Mouse (Mus musculus) C2C12 (cell line): ENCODE results near the gene Tiam1. TPM values are rescaled to one million over a fixed set of nuclear protein-coding genes. Genes with fewer than 3 reads are reported as not detected.

Experiments used
- H3K27me3 ChIP-seq: one replicate; pipeline ENCODE4 v1.6.1; 2011; ENCODE audit not compliant: control insufficient read depth, insufficient read depth, insufficient read length
- H3K36me3 ChIP-seq: one replicate; pipeline ENCODE4 v1.6.1; 2011; ENCODE audit not compliant: control insufficient read depth, insufficient read depth
- H3K4me3 ChIP-seq: one replicate; pipeline ENCODE4 v1.5.1; 2011; ENCODE audit warnings: mild to moderate bottlenecking, control low read depth; ENCODE audit not compliant: poor library complexity, insufficient read depth, severe bottlenecking
- H3K79me2 ChIP-seq: one replicate; pipeline ENCODE4 v1.6.1; 2011; ENCODE audit not compliant: control insufficient read depth, insufficient read depth
- H3K79me3 ChIP-seq: one replicate; pipeline ENCODE4 v1.6.1; 2011; ENCODE audit warnings: low read depth, control low read depth
- H3ac ChIP-seq: one replicate; pipeline ENCODE3; 2011; ENCODE audit warnings: low read depth; ENCODE audit not compliant: control insufficient read depth, insufficient read length
- CEBPB ChIP-seq: IDR thresholded peaks from one replicate; pipeline ENCODE4 v1.6.1; 2011; ENCODE audit warnings: low read depth, mild to moderate bottlenecking, control low read depth, moderate library complexity
- CTCF ChIP-seq: IDR thresholded peaks from one replicate; pipeline ENCODE4 v1.5.1; 2011; ENCODE audit not compliant: control insufficient read depth, insufficient read depth, insufficient read length
- FOSL1 ChIP-seq: IDR thresholded peaks from one replicate; pipeline ENCODE4 v1.8.0; 2011; ENCODE audit warnings: mild to moderate bottlenecking, low read length; ENCODE audit not compliant: poor library complexity, insufficient read depth, severe bottlenecking
- MAX ChIP-seq: IDR thresholded peaks from one replicate; pipeline ENCODE4 v1.6.1; 2011; ENCODE audit warnings: mild to moderate bottlenecking, control low read depth
- MYOD1 ChIP-seq: IDR thresholded peaks from one replicate; pipeline ENCODE4 v1.6.1; 2011; ENCODE audit warnings: low read depth; ENCODE audit not compliant: control insufficient read depth, insufficient read length
- MYOG ChIP-seq: IDR thresholded peaks from one replicate; pipeline ENCODE4 v1.6.1; 2011; ENCODE audit not compliant: control insufficient read depth, insufficient read length; ENCODE audit errors: extremely low read depth
- USF1 ChIP-seq: IDR thresholded peaks from one replicate; pipeline ENCODE4 v1.6.1; 2011; ENCODE audit warnings: low read depth, mild to moderate bottlenecking, control low read depth, moderate library complexity
- polyA plus RNA-seq: library from polyadenylated mRNA; unstranded; fragments of >200 nt; fragmentation: generic; extraction: Trizol; gene quantifications from one replicate; pipeline ENCODE4 v1.2.1, GENCODE M21; 2012; ENCODE audit warnings: missing spikeins

Gene Tiam1
- polyA plus RNA-seq, 1 experiment = 6.9 TPM

GRCm38 (mm10) chr16:89857666-89858065, 285.9 kb downstream of the Tiam1 start:
- Histone ChIP-seq H3ac (no peak overlapping the region), H3K79me2 (no peaks in the 10 kb centered on the region), H3K27me3 (no peaks in the 10 kb centered on the region), H3K4me3 (no peak overlapping the region), H3K36me3 (no peaks in the 10 kb centered on the region), H3K79me3 (no peaks in the 10 kb centered on the region)
- TF ChIP-seq USF1 (no peak), MYOG (no peak), CTCF (no peak), MYOD1 (no peak), MAX (no peak)

- Histone ChIP-seq H3K79me3 (no peaks in the 10 kb centered on the region), H3K36me3 (no peaks in the 10 kb centered on the region), H3K4me3 (no peak overlapping the region), H3K27me3 (no peaks in the 10 kb centered on the region), H3ac (no peak overlapping the region), H3K79me2 (no peaks in the 10 kb centered on the region)
- TF ChIP-seq MYOG (no peak), USF1 (no peak), FOSL1 (no peak), MYOD1 (no peak)
Observed at GRCm38 (mm10) chr16:89854731-89855130, 288.8 kb downstream of the Tiam1 start.

DNA sequence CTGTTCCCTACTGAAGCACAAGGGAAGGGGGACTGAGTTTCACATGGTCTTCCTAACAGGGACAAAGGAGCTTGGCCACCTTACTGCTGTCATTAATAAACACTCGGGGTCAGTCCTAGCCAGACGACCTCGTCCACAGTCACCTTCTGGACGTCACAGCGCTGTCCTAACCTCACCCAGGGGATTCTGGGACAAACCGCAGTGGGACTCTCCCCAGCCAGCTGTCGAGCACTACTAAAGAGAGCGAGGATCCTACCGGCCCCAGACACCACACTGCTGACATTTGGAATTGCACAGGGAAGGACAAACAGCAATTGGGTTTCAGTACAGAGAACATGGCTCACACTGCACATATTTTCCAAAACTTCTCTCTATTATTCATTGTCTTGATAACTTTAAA, 292.2 kb downstream of the Tiam1 start:
- Histone ChIP-seq H3K79me2 (no peaks in the 10 kb centered on the region), H3K79me3 (no peaks in the 10 kb centered on the region), H3K36me3 (no peaks in the 10 kb centered on the region), H3K27me3 (no peaks in the 10 kb centered on the region), H3K4me3 (no peak overlapping the region), H3ac (no peak overlapping the region)
- no peak for TF ChIP-seq CTCF
- TF ChIP-seq MYOG = no peak
- no peak for TF ChIP-seq FOSL1
- TF ChIP-seq CEBPB = no peak
- TF ChIP-seq USF1 = no peak
- TF ChIP-seq MAX = no peak
- no peak for TF ChIP-seq MYOD1

DNA sequence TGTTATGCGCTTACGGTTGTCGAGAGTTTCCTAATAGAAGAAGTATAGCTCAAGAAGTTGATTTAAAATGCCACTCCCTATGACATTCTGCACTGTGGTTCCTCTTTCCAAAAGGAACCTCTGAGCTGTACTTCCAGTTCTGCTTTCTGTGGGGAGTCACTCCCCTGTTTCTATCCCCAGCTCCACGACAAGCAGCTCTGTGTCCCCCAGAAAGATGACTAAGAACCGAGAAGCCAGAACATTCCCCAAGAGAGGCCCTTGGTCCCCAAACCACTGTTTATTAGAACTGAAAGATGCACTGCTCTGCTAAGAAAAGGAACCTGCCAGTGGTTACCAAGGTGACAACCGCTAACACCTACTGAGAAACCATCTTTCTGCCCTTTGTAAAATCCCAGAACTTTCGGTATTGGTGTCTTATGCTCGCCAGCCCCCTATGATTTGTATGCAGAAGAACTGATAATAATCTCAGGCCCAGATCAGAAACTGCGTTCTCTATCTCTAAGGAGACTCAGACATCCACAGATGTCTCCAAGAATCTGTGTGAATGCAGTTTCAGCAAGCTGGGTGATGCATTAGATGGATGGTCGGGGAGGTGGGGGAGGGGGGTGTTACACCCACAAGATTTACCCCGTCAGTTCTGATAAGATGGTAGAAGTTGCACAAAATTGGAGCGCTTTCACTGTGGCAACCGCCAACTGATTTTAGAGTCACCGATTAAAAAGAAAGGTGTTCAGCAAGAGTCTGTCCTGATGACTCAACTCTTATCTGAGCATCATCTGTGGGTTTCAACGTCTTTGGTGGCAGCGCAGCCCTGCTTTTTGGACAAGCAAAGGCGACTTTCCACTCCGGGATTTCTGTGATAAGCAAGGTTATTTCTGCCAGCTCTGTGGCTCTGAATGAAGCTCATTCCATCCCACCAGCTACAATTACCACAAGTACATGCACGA, 294.6 kb downstream of the Tiam1 start:
- Histone ChIP-seq H3K79me3 (no peaks in the 10 kb centered on the region), H3K27me3 (no peaks in the 10 kb centered on the region), H3K36me3 (no peaks in the 10 kb centered on the region), H3K79me2 (no peaks in the 10 kb centered on the region), H3ac (no peak overlapping the region), H3K4me3 (no peak overlapping the region)
- TF ChIP-seq USF1 (no peak), FOSL1 (no peak), MYOD1 (no peak), MAX (no peak), MYOG (no peak), CEBPB (no peak), CTCF (no peak)

- TF ChIP-seq CTCF = no peak
- TF ChIP-seq MYOG = no peak
- no peak for TF ChIP-seq MAX
- no peak for TF ChIP-seq CEBPB
- TF ChIP-seq MYOD1 = no peak
- TF ChIP-seq USF1 = no peak
- no peak for TF ChIP-seq FOSL1
- Histone ChIP-seq H3K36me3 (no peaks in the 10 kb centered on the region), H3K79me3 (no peaks in the 10 kb centered on the region), H3ac (no peak overlapping the region), H3K79me2 (no peaks in the 10 kb centered on the region), H3K27me3 (no peaks in the 10 kb centered on the region), H3K4me3 (no peak overlapping the region)
Observed at GRCm38 (mm10) chr16:89848179-89848578, 295.4 kb downstream of the Tiam1 start.

DNA sequence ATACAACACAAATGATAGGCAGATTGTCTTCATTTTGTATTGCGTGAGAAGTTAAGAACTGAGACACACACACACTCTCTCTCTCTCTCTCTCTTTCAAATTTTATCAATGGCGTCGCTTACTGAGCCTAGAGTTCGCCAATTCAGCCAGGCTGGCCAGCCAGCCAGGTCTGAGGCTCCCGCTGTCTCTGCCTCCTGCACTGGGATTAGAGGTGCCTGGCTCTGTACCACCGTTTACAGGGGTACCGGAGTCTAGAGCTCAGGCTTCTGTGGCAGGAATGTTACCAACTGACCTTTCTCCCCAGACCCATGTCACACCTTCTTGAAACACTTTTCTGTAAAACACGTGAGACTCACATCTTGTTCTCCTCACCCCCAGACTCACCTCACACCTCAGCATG, 298.1 kb downstream of the Tiam1 start:
- no peaks in the 10 kb centered on the region for H3K36me3 ChIP-seq
- no peaks in the 10 kb centered on the region for H3K79me2 ChIP-seq
- H3K27me3 ChIP-seq = no peaks in the 10 kb centered on the region
- TF ChIP-seq CTCF = no peak
- no peak for TF ChIP-seq MYOG
- TF ChIP-seq USF1 = no peak
- no peak for TF ChIP-seq CEBPB
- TF ChIP-seq FOSL1 = no peak
- no peak for TF ChIP-seq MAX
- no peak for TF ChIP-seq MYOD1
- H3K79me3 ChIP-seq = no peaks in the 10 kb centered on the region
- H3K4me3 ChIP-seq = no peak overlapping the region
- no peak overlapping the region for H3ac ChIP-seq
